Mouse (Mus musculus) forebrain, embryonic 10.5 days (tissue): Measurements from ENCODE around the gene Olfr308. TPM values are rescaled to one million over a fixed set of nuclear protein-coding genes. Genes with fewer than 3 reads are reported as not detected.
"Not testable (repeated sequence)": the region's sequence is repeated elsewhere in the genome, so short reads cannot be mapped to it uniquely, and the experiment has no call there.

Experiments used
- DNase-seq: peaks from one replicate; pipeline ENCODE4 v3.0.0-alpha.2; 2017; ENCODE audit warnings: low spot score; ENCODE audit errors: extremely low spot score
- H3K27ac ChIP-seq: fragments of 300-500 bp; sonication (generic); 2 replicates; pipeline ENCODE4 v1.5.1; 2016; ENCODE audit warnings: mild to moderate bottlenecking
- H3K27me3 ChIP-seq: fragments of 300-500 bp; sonication (generic); 2 replicates; pipeline ENCODE4 v1.6.1; 2016; ENCODE audit warnings: mild to moderate bottlenecking; ENCODE audit not compliant: poor library complexity, severe bottlenecking
- H3K36me3 ChIP-seq: fragments of 300-500 bp; sonication (generic); replicated peaks from 2 replicates; pipeline ENCODE4 v1.6.1; 2016; ENCODE audit warnings: mild to moderate bottlenecking, moderate library complexity
- H3K4me1 ChIP-seq: fragments of 300-500 bp; sonication (generic); 2 replicates; pipeline ENCODE4 v1.6.1; 2016
- H3K4me3 ChIP-seq: fragments of 300-500 bp; sonication (generic); 2 replicates; pipeline ENCODE4 v1.5.1; 2016; ENCODE audit warnings: mild to moderate bottlenecking, moderate library complexity
- H3K9me3 ChIP-seq: fragments of 300-500 bp; sonication (generic); 2 replicates; pipeline ENCODE4 v1.6.1; 2016; ENCODE audit warnings: mild to moderate bottlenecking, moderate library complexity
- WGBS: fragments of 180-500 bp; shearing (Covaris S2); methylation state at CpG from one replicate; pipeline ENCODE4 v1.1.7; 2016; 5-methylcytosine and 5-hydroxymethylcytosine counted together
- microRNA-seq: library from miRNA; unstranded; fragments of <30 nt; microRNA quantifications from one replicate; pipeline ENCODE4, GENCODE M21; 2017
- polyA plus RNA-seq: library from polyadenylated mRNA; unstranded; fragments of >200 nt; fragmentation: Nextera tagmentation; extraction: Ambion mirVana; gene quantifications from 2 replicates; pipeline ENCODE4 v1.2.1, GENCODE M21; 2016

Gene Olfr308
- not detected in 2 replicates for polyA plus RNA-seq

GRCm38 (mm10) chr7:86325530-86325929 is at the start of gene Olfr308:
Gene Olfr308 (minus strand): TSS chr7:86325630.
- no peak for DNase-seq
- no peak within 1 kb of the TSS for H3K4me3 ChIP-seq
- H3K27ac ChIP-seq, result no peak within 1 kb of the TSS
- no peaks in the 10 kb centered on the region for H3K36me3 ChIP-seq
- no peaks in the 10 kb centered on the region for H3K4me1 ChIP-seq
- H3K27me3 ChIP-seq, result no peaks in the 10 kb centered on the region
- no peaks in the 10 kb centered on the region for H3K9me3 ChIP-seq

GRCm38 (mm10) chr7:86366828-86367227 is 41.4 kb upstream of the Olfr308 start, which contains the start of gene Olfr305:
Gene Olfr305 (minus strand): TSS chr7:86366928.
- no peaks in the 10 kb centered on the region for H3K9me3 ChIP-seq
- H3K27me3 ChIP-seq, result no peaks in the 10 kb centered on the region
- H3K4me1 ChIP-seq, result no peaks in the 10 kb centered on the region
- no peaks in the 10 kb centered on the region for H3K36me3 ChIP-seq
- WGBS, result 85% methylated on average over 1 of the region's 1 CpGs
- H3K27ac ChIP-seq, result no peak within 1 kb of the TSS
- H3K4me3 ChIP-seq, result no peak within 1 kb of the TSS
- no peak for DNase-seq

- not testable (repeated sequence) for H3K27ac ChIP-seq, H3K27me3 ChIP-seq, H3K4me3 ChIP-seq, H3K9me3 ChIP-seq, H3K4me1 ChIP-seq, DNase-seq, H3K36me3 ChIP-seq
- 95% methylated on average over 9 of the region's 9 CpGs for WGBS
Observed at GRCm38 (mm10) chr7:86346296-86346695, 20.9 kb upstream of the Olfr308 start.

- Histone ChIP-seq H3K27me3 (no peaks in the 10 kb centered on the region), H3K9me3 (no peaks in the 10 kb centered on the region; the same call in 1 of the 2 replicates), H3K36me3 (no peaks in the 10 kb centered on the region), H3K27ac (no peak overlapping the region), H3K4me1 (no peaks in the 10 kb centered on the region), H3K4me3 (no peak overlapping the region)
- 70% methylated on average over 3 of the region's 3 CpGs for WGBS
- DNase-seq, result no peak
Observed at GRCm38 (mm10) chr7:86344253-86344652, 18.8 kb upstream of the Olfr308 start.

- H3K4me3 ChIP-seq, result no peak overlapping the region
- DNase-seq, result no peak
- whole genome bisulfite sequencing, result 83% methylated on average over 14 of the region's 14 CpGs
- no peak overlapping the region for H3K27ac ChIP-seq
- H3K9me3 ChIP-seq, result no peaks in the 10 kb centered on the region
- H3K36me3 ChIP-seq, result no peaks in the 10 kb centered on the region
- H3K27me3 ChIP-seq, result no peaks in the 10 kb centered on the region
- no peaks in the 10 kb centered on the region for H3K4me1 ChIP-seq
Observed at GRCm38 (mm10) chr7:86342881-86343565, 17.6 kb upstream of the Olfr308 start.

- Histone ChIP-seq H3K4me3 (no peak within 1 kb of the TSS), H3K9me3 (no peaks in the 10 kb centered on the region), H3K27me3 (no peaks in the 10 kb centered on the region), H3K36me3 (no peaks in the 10 kb centered on the region), H3K4me1 (no peaks in the 10 kb centered on the region), H3K27ac (no peak within 1 kb of the TSS)
- no peak for DNase-seq
- WGBS, result 84% methylated on average over 1 of the region's 1 CpGs
Observed at GRCm38 (mm10) chr7:86337486-86337885, 12.1 kb upstream of the Olfr308 start, which contains the start of gene Olfr307. Gene Olfr307 (minus strand): TSS chr7:86337586.

GRCm38 (mm10) chr7:86321323-86321722 is 4.1 kb downstream of the Olfr308 start:
- no peaks in the 10 kb centered on the region for H3K4me1 ChIP-seq
- no peaks in the 10 kb centered on the region for H3K9me3 ChIP-seq
- H3K36me3 ChIP-seq, result no peaks in the 10 kb centered on the region
- no peak overlapping the region for H3K27ac ChIP-seq
- H3K27me3 ChIP-seq, result no peaks in the 10 kb centered on the region
- H3K4me3 ChIP-seq, result no peak overlapping the region
- no peak for DNase-seq
- WGBS, result 93% methylated on average over 2 of the region's 2 CpGs

- no peak within 1 kb of the TSS for H3K27ac ChIP-seq
- DNase-seq, result no peak
- WGBS, result 84% methylated on average over 2 of the region's 2 CpGs
- no peaks in the 10 kb centered on the region for H3K27me3 ChIP-seq
- no peaks in the 10 kb centered on the region for H3K36me3 ChIP-seq
- H3K4me1 ChIP-seq, result no peaks in the 10 kb centered on the region
- no peaks in the 10 kb centered on the region for H3K9me3 ChIP-seq
- no peak within 1 kb of the TSS for H3K4me3 ChIP-seq
Observed at GRCm38 (mm10) chr7:86313608-86314007, 11.8 kb downstream of the Olfr308 start, which contains the start of gene Olfr309. Gene Olfr309 (minus strand): TSS chr7:86313708.

- Histone ChIP-seq H3K9me3 (no peaks in the 10 kb centered on the region), H3K36me3 (no peaks in the 10 kb centered on the region), H3K4me1 (no peaks in the 10 kb centered on the region), H3K4me3 (no peak within 1 kb of the TSS), H3K27ac (no peak within 1 kb of the TSS), H3K27me3 (no peaks in the 10 kb centered on the region)
- DNase-seq, result no peak
- 94% methylated on average over 1 of the region's 1 CpGs for WGBS
Observed at GRCm38 (mm10) chr7:86277072-86277471, 48.4 kb downstream of the Olfr308 start, which contains the start of gene Olfr310. Gene Olfr310 (minus strand): TSS chr7:86277172.

Small RNAs within 50 kb of the gene (microRNA-seq; reads per million reads assigned to microRNA genes)
- gene Gm23192, result not detected

Other genes with a start within 250 kb of the Olfr308 start
- gene Vmn2r75, start 153.9 kb downstream of the Olfr308 start, polyA plus RNA-seq, result not detected in 2 replicates
- gene Vmn2r76, start 79.3 kb downstream of the Olfr308 start, polyA plus RNA-seq, result not detected in 2 replicates
- gene Olfr310, start 48.5 kb downstream of the Olfr308 start, polyA plus RNA-seq, result not detected in 2 replicates
- gene Olfr309, start 11.9 kb downstream of the Olfr308 start, polyA plus RNA-seq, result not detected in 2 replicates
- not detected in 2 replicates for gene Olfr307, start 12.0 kb upstream of the Olfr308 start, polyA plus RNA-seq
- not detected in 2 replicates for gene Olfr305, start 41.3 kb upstream of the Olfr308 start, polyA plus RNA-seq
- gene Olfr304, start 61.0 kb upstream of the Olfr308 start, polyA plus RNA-seq, result not detected in 2 replicates
- gene Olfr303, start 72.2 kb upstream of the Olfr308 start, polyA plus RNA-seq, result not detected in 2 replicates
- not detected in 2 replicates for gene Olfr301, start 78.2 kb upstream of the Olfr308 start, polyA plus RNA-seq
- not detected in 2 replicates for gene Olfr299, start 134.3 kb upstream of the Olfr308 start, polyA plus RNA-seq
- gene Olfr298, start 166.9 kb upstream of the Olfr308 start, polyA plus RNA-seq, result not detected in 2 replicates
- gene Olfr297, start 194.3 kb upstream of the Olfr308 start, polyA plus RNA-seq, result not detected in 2 replicates